Mouse (Mus musculus) c-Kit-positive CD71-positive TER-119-negative erythroid progenitor cells, embryonic 14.5 days (primary cell): ENCODE data around the gene Cd247.

ENCODE experiments used
- DNase-seq: peaks from one replicate; pipeline ENCODE4 v3.0.0-alpha.2; 2013; ENCODE audit warnings: low read depth

Cd247 gene

DNA sequence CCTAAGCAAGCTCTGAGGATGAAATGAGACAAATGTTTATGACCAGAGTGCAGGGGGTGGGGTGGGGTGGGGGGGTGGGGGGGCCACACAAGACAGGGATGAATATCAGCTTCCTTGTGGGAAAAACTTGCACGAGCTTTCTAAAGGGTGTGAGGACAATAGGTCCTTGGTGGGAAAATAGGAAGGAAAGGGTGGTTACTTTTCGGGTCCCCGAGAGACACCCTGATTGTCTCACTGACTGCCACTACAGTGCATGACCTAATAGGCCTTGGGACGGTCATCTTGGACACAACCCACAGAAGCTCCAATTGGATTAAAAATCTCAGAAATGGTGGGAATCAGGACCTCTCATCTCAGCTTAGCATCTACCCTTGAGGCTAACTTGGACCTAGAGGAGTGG, 30.7 kb downstream of the Cd247 start:
- no peak for DNase-seq

DNA sequence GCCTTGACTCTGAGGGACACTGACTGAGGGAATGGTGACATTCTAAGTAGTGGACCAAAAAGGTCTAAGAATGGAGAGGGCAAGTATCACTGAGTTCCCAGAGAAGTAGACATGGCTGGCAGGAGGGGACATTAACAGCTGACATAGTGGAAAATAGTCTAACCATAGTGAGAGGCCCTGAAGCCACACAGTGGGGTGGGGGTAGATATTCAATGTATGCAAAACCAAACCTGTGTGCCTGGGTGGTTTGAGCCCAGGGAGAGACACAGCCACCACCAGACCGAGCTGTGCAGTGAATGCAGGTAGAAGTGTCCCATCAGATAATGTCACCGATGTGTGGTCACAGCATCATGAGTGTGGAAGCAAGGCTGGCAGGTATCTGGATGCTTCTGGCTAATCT, 33.5 kb downstream of the Cd247 start:
- DNase-seq = no peak

DNA sequence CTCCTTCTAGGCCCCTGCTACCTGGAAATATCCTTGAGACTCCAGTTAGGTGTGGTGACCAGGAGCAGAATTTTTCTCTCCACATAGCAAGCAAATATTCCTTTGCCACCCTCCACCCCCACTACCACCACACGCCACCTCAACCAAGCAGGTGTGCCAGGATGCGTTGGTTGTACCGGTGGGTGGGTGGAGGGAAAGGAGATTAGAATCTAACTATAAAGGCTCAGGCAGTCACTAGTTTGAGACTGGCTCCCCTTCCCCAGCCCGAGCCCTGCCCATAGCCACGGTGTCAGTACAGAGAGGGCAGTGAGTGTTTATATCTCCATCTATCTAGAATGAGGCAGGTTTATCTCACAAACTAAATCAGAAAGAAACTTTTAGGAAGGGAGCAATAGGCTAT, 39.7 kb downstream of the Cd247 start:
- no peak for DNase-seq

DNA sequence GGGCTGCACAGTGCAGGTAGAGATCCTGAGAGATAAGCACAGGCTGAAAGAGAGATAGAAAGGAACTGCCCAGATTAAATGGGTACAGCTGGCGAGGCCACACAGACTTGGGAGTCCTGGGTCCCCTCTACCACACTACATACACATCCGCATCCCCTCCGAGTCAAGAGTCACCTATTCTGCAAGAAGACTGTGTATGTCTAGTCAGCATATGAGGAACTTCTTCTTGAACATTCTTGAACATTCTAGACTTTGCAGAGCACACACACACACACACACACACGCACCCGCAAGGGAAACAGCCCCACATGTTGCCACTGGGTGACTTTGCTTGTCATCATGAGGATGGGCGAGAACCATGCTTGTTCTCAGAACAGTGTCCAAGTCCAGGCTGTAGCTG, 40.1 kb downstream of the Cd247 start:
- DNase-seq = no peak

- no peak for DNase-seq
Observed at GRCm38 (mm10) chr1:165829890-165830289, 41.4 kb downstream of the Cd247 start.

GRCm38 (mm10) chr1:165833244-165833643, 44.8 kb downstream of the Cd247 start:
- DNase-seq = no peak

GRCm38 (mm10) chr1:165833910-165834632, 45.6 kb downstream of the Cd247 start:
- no peak for DNase-seq

- no peak for DNase-seq
Observed at GRCm38 (mm10) chr1:165834633-165834975, 46.1 kb downstream of the Cd247 start.

- no peak for DNase-seq
Observed at GRCm38 (mm10) chr1:165836461-165836860, 48.0 kb downstream of the Cd247 start.

DNA sequence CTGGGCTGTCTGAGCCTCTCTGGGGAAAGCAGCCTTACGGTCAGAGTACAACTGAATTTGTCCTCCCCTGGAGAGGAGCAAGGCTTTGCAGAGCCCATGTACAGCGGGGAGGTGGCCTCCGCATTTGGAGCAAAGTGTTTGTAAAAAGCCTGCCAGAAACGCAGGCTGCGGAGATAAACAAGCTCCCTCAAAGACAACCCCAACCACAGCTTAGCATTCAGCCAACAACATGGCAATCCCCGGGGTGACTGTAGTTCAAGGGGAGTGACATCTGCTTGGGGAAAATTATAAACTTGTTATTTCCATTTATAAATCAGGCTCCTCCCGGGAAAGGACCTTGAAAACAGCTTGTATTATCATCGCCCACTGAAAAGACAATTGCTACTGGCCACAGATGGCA, 49.1 kb downstream of the Cd247 start:
- no peak for DNase-seq

- no peak for DNase-seq
Observed at GRCm38 (mm10) chr1:165839201-165839600, 50.7 kb downstream of the Cd247 start.

GRCm38 (mm10) chr1:165840548-165841230, 52.2 kb downstream of the Cd247 start:
- DNase-seq = no peak

- DNase-seq = no peak
Observed at GRCm38 (mm10) chr1:165842170-165842569, 53.7 kb downstream of the Cd247 start.

DNA sequence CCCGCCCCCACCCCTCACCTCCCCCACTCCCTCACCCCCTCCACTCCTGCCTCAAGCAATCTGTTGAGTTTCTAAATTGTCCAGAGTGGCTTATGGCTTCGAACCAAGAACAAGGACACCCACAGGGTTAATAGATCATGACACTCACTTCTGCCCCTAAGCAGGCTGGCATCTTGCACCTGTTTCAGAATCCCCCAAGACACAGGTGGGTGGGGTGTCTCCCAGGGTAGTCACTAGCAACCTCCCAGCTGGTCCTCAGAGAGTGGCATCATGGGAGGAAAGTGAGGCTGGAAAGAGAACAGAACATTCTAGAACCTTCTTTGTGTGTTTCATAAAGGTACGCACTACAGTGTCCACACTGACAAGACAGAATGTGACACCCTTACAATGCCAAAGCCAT, 55.1 kb downstream of the Cd247 start:
- no peak for DNase-seq

DNA sequence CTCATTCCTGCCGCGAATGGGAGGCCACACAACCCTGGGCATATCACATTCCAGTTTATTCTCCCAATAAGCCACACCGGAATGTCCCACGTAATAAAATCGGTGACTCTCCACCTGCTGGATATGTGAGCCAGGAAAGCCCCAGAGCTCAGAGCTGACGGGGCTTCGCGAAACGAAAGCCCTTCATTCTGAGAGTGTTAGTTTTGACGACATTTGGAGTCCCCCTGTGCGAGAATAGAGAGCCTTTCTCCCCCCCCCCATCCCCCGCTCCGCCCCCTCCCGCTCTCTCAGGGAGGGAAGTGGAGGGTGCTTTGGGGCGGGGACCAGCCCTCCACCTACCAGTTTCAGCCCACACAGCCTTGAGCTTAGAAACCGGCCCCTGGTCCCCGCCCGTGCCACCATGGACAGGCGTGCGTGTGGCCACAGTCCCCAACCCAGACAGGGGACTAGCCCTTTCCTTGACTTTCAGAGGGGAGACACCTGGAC, 56.0 kb downstream of the Cd247 start:
- DNase-seq = no peak

GRCm38 (mm10) chr1:165844956-165845355, 56.5 kb downstream of the Cd247 start:
- DNase-seq = no peak

GRCm38 (mm10) chr1:165845366-165845765, 56.9 kb downstream of the Cd247 start:
- DNase-seq = no peak

DNA sequence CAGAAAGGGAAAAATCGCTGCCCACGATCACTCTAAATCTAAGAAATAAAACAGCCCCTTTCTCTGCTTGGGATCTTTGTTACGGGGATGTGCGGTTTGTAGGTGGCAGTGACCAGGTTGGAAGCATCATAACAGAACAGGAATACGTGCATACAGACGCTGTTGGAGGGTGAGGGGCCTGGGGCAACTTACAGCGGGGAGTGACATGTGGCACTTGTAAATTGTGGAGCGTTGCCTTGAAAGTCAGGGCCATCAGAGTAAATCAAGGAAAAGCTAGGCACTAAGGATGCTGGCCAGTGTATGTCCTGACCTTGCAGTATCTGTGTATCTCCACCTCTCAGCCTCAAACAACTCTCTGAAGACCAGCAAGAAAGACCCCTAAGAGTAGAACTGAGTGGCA, 59.9 kb downstream of the Cd247 start:
- DNase-seq = no peak

GRCm38 (mm10) chr1:165848881-165849280, 60.4 kb downstream of the Cd247 start:
- no peak for DNase-seq

DNA sequence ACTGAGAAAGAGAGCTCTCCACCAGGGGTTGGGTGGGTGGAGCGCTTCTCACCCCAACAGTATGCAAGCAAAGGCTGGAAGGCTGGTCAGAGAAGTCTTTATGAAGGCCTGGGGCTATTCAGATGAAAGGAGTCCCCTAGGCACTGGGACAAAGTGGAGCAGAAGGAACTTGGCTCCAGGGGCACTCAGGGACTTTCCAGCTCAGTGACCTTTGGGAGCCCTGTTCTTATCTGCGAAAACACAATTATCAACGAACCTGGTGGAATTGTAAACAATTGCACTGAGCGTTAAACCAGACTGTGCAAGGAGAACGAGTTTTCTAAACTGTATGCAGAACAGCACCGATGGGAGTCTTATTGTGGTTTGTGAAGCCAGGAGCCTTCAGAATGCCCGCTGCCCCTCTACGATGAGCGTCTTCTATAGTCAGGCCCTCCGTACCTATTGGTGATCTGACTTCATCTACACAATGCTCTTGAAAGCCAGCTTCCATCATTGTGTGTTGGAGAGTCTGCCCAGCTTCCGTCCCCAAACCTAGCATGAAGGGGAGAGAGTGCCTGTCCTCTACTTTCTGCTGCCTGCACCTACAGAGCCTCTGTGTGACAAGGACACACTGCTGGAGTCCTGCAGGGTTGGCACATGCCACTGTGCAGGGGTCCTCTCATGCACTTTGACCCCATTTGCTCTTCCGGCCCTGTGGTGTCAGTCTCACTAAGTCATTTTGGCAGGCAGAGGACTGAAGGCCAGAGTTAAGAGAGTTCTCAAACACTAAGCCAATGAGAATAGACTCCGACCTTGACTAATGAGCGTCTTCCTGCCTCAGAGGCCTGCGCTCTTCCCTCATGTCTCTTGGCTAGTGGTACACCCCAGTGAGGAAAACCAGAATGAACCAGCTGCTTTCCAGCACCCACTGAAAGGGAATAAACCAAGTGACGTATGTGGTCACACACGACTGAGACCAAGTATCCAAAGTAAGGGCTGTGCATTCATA, 61.3 kb downstream of the Cd247 start:
- no peak for DNase-seq

DNA sequence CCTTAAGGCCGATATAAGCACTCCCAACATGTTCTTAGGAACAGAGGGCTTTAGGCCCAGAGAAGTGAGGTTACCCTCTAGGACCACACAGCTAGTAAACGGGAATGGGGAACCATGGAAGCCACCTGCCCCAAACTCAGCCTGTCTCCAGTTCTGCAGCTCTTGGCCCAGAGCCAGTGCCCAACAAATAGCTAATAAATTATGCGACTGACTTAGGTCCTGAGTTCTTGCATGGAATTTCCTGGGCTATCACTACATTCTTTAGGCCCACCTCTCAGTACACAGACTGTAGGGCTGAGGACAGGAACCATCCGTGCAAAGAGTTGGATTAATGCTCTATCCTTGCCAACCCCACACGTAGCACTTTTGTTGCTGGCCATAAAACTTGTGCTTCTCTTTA, 63.6 kb downstream of the Cd247 start:
- no peak for DNase-seq

DNA sequence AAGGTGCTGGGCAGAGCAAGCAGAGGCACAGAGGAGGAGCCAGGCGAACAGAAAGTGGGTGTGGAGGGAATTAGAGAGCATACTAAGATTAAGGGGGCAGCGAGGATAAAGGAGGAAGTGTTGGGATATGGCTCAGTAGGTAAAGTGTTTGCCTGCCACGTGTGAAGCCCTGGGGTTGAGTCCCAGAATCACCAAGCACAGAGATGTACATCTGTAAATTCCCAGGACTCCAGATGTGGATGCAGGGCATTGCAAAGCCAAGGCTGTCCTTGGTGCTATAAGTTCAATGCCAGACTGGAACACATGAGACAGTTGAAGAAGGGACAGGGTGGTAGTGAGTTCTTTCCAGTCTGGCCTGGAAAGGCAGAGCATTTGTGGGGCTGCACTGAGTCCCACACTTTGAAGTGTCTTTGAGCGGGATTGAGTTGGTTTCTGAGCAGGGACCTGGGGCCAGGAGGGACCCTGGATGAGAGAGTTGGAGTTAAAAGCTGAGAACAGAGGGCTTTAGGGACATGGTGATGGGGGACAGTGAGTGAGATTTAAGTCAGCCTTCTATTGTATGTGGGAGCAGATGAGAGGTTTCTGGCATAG, 64.7 kb downstream of the Cd247 start:
- DNase-seq = no peak
